Mouse (Mus musculus) regulatory T cell (primary cell): Measurements from ENCODE around the gene Gdpd1.

Experiments used
- in situ Hi-C: fragments of 300-600 bp; cut with MboI, MseI; formaldehyde crosslinking; loops from one replicate; pipeline ENCODE4 v1.15.1; 2025; ENCODE audit warnings: high pct_unique_total_duplicates

The Gdpd1 gene

DNA sequence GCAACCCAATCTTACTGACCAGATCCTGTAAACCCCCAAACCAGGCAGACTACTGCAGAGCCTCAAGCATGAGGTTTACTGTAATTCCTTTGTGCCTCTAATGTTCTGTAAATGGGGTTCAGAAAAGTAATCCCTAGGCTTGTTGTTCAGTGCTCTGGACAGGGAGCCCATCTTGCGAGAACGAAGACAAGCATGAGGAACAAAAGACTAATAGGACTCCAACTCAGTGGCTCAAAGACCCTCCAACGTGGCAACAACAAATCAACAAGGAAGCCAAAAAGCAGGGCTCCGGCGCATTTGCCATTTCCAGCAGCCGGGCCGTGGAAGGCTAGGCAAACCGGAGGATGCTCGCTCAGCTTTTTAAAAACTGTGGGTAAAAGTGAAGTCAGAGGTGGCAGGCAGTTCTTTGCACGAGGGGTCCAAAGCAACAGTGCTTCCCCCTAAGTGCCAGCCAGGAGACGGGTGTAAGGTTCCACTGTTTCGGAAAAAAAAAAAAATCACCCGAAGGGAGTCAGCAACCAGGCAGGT is 81.3 kb downstream of the Gdpd1 start:
- in situ Hi-C loops = no loop called here

DNA sequence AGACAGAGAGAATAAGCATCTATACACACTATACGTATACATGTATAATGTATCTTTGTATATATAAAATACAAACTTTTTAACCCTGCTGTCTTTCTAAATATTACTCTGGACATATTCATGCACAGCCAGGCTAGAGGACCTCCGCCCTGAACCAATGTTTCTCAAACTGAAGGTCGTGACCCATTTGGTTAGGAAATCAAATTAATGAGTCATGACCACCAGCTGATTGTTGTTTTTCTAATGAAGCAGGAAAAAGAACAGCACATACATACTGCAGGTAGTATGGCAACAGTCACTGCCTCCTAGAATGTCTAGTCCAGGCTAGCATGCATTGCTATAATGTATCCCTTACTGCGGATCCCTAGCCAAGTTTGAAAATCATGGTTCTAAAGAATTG is 82.6 kb downstream of the Gdpd1 start:
- in situ Hi-C loops = no loop called here

DNA sequence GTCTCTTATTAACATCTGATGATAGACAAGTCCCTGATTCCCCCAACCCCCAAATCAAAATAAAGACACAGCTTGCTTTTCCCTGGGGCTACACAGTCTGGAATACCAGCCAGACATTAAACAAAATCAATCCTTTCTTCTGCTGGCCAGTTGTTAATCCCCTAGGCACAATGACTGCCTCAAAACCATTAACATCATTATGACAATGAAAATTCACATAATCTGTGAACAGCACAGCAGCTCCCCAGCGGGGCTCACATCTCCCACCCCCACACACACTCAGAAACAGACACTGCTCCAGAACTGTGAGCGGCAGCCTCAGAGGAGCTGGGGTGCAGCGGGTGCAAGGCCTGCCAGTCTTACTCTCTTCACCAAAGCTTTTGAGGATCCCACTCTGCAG is 83.6 kb downstream of the Gdpd1 start:
- in situ Hi-C loops = no loop called here

DNA sequence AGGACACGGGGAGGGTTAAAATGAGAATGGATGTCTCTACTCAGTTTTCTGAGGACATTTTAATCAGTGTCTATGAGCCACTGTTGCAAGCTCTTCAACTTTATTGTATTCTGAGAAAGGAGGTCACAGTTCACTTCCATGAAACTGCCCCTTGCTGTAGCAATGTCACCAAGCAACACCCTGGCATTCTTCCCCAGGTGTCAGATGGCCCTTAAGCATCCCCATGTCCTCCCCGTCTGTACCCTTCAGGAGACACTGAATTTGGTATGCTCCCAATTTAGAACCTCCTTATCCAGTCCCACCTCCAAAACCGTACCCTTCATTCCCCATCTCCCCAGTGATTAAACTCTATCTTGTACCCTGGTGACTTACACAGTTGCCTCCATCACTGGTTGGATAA is 88.9 kb downstream of the Gdpd1 start:
- in situ Hi-C loops = no loop called here
